Mouse (Mus musculus) lung, embryonic 14.5 days (tissue): ENCODE measurements at regions not wholly inside any gene's neighbourhood (a gene's known extent, or its start where the extent isn't known, plus 50 kb on each side); places are given as distances from the start of the nearest gene placed in this dataset.
A peak's percentile ranks its signal among the peaks of the same experiment; 100 is the strongest.
"Not testable (repeated sequence)": the region's sequence is repeated elsewhere in the genome, so short reads cannot be mapped to it uniquely, and the experiment has no call there.

Experiments used
- ATAC-seq: fragments of 200-750 bp; cut with Nextera tagmentation; 2 replicates; pipeline ENCODE4 v1.8.0; 2017; ENCODE audit warnings: mild to moderate bottlenecking, moderate TSS enrichment, moderate library complexity; ENCODE audit not compliant: insufficient read depth
- DNase-seq: peaks from one replicate; pipeline ENCODE4 v3.0.0-alpha.2; 2015
- H3K27ac ChIP-seq: fragments of 300-500 bp; sonication (generic); 2 replicates; pipeline ENCODE4 v1.5.1; 2014; ENCODE audit warnings: low read depth, mild to moderate bottlenecking, moderate library complexity
- H3K27me3 ChIP-seq: fragments of 300-500 bp; sonication (generic); 2 replicates; pipeline ENCODE4 v1.6.1; 2014; ENCODE audit warnings: low read length, control low read depth; ENCODE audit not compliant: insufficient read depth
- H3K36me3 ChIP-seq: fragments of 300-500 bp; sonication (generic); 2 replicates; pipeline ENCODE4 v1.6.1; 2014; ENCODE audit warnings: control low read depth; ENCODE audit not compliant: insufficient read depth
- H3K4me1 ChIP-seq: fragments of 300-500 bp; sonication (generic); 2 replicates; pipeline ENCODE4 v1.6.1; 2014; ENCODE audit warnings: antibody characterized with exemption, control low read depth; ENCODE audit not compliant: insufficient read depth
- H3K4me2 ChIP-seq: fragments of 300-500 bp; sonication (generic); 2 replicates; pipeline ENCODE4 v1.6.1; 2014; ENCODE audit warnings: mild to moderate bottlenecking
- H3K4me3 ChIP-seq: fragments of 300-500 bp; sonication (generic); 2 replicates; pipeline ENCODE4 v1.5.1; 2014; ENCODE audit warnings: low read depth, low read length
- H3K9ac ChIP-seq: fragments of 300-500 bp; sonication (generic); 2 replicates; pipeline ENCODE4 v1.6.1; 2014
- H3K9me3 ChIP-seq: fragments of 300-500 bp; sonication (generic); 2 replicates; pipeline ENCODE4 v1.6.1; 2016; ENCODE audit warnings: low read depth, low read length, control low read depth
- CTCF ChIP-seq: IDR thresholded peaks from 2 replicates; pipeline ENCODE4 v1.5.1; 2016; ENCODE audit warnings: antibody characterized with exemption, low read depth
- WGBS: fragments of 180-500 bp; shearing (Covaris S2); extraction: QIAGEN DNeasy Blood & Tissue Kit; methylation state at CpG from one replicate; pipeline ENCODE4 v1.1.7; 2014; 5-methylcytosine and 5-hydroxymethylcytosine counted together

DNA sequence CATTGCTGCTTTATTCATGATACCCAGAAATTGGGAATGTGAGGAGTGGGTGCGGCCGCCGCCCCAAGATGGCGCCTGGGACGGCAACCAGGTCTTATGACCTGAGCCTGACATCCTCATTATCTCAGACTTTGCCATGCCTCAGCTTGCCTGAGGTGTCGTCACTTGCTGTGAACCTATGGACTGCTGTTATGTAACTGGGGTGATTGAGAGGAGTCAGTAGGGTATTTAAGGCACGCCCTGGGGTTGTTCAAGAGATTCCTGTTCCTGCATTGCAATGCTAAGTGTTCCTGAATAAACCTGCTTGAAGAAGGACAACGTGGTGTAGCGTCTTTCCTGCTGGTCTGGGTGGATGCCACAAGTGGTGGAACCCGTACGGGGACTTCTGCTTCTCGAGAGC lies 211.4 kb upstream of the Pou3f2 start:
- no peaks in the 10 kb centered on the region for H3K4me1 ChIP-seq
- H3K9ac ChIP-seq: no peak overlapping the region
- no peaks in the 10 kb centered on the region for H3K9me3 ChIP-seq
- H3K27me3 ChIP-seq: no peaks in the 10 kb centered on the region
- no peak overlapping the region for H3K4me2 ChIP-seq
- no peak for ATAC-seq
- no peak for TF ChIP-seq CTCF
- DNase-seq: no peak
- H3K4me3 ChIP-seq: no peak overlapping the region
- H3K27ac ChIP-seq: no peak overlapping the region
- 89% methylated on average over 12 of the region's 12 CpGs for WGBS
- H3K36me3 ChIP-seq: no peaks in the 10 kb centered on the region

- Histone ChIP-seq H3K36me3 (no peaks in the 10 kb centered on the region), H3K27ac (no peak overlapping the region), H3K4me1 (no peaks in the 10 kb centered on the region), H3K4me2 (no peak overlapping the region), H3K9me3 (no peaks in the 10 kb centered on the region), H3K27me3 (no peaks in the 10 kb centered on the region), H3K4me3 (no peak overlapping the region), H3K9ac (no peak overlapping the region)
- no peak for TF ChIP-seq CTCF
- DNase-seq: no peak
- WGBS: 5% methylated on average over 7 of the region's 7 CpGs
- ATAC-seq: no peak
Observed at GRCm38 (mm10) chr4:22667733-22668381, 179.7 kb upstream of the Pou3f2 start.

DNA sequence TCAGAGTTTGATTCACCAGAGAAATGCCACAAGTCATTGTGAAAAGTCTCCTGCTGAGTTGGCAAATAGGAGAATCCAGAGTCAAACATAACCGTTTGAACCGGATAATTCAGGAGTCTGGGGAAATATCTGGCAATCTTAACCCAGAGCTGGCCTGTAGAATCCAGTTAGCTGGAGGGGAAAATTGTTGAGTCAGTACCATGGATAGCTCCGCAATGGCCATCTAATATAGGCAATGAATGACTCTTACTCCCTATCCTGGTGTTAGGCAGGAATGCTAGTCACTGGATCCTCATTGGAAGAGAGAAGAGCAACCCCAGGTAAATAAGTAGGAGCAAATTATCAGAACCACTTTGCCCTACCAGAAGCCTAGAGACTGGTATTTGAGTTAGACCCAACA lies 157.4 kb upstream of the Pou3f2 start:
- H3K4me2 ChIP-seq: no peak overlapping the region
- H3K27ac ChIP-seq: no peak overlapping the region
- H3K4me3 ChIP-seq: no peak overlapping the region
- 53% methylated on average over 3 of the region's 3 CpGs for WGBS
- peak; percentile 73 for DNase-seq
- H3K36me3 ChIP-seq: no peaks in the 10 kb centered on the region
- no peak overlapping the region for H3K9ac ChIP-seq
- H3K4me1 ChIP-seq: no peaks in the 10 kb centered on the region
- H3K9me3 ChIP-seq: no peaks in the 10 kb centered on the region
- ATAC-seq: no peak
- TF ChIP-seq CTCF: no peak
- no peaks in the 10 kb centered on the region for H3K27me3 ChIP-seq

- DNase-seq (no peak), ATAC-seq (no peak)
- H3K4me3 ChIP-seq: no peak overlapping the region
- H3K9me3 ChIP-seq: no peaks in the 10 kb centered on the region
- no peak overlapping the region for H3K4me2 ChIP-seq
- no peak for TF ChIP-seq CTCF
- WGBS: 64% methylated on average over 2 of the region's 2 CpGs
- H3K4me1 ChIP-seq: no peaks in the 10 kb centered on the region
- no peaks in the 10 kb centered on the region for H3K36me3 ChIP-seq
- no peak overlapping the region for H3K9ac ChIP-seq
- H3K27ac ChIP-seq: no peak overlapping the region
- H3K27me3 ChIP-seq: no peaks in the 10 kb centered on the region
Observed at GRCm38 (mm10) chr4:22608922-22609321, 120.8 kb upstream of the Pou3f2 start.

DNA sequence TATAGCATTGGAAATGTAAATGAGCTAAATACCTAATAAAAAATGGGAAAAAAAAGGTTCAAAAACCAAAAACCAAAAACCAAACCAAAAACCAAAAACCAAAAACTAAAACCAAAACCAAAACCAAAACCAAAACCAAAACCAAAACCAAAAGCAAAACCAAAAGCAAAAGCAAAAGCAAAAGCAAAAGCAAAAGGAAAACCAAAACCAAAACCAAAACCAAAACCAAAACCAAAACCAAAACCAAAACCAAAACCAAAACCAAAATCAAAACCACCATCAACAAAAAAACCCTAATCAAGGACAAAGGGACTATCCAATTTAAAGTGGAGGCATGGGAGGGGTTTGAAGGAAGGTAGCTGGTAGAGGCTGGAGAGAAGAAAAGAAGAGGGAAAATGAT lies 114.0 kb upstream of the Pou3f2 start:
- not testable (repeated sequence) for H3K27me3 ChIP-seq, H3K27ac ChIP-seq, H3K9ac ChIP-seq, H3K9me3 ChIP-seq, H3K4me2 ChIP-seq, H3K4me1 ChIP-seq, H3K4me3 ChIP-seq, DNase-seq, ATAC-seq, H3K36me3 ChIP-seq

DNA sequence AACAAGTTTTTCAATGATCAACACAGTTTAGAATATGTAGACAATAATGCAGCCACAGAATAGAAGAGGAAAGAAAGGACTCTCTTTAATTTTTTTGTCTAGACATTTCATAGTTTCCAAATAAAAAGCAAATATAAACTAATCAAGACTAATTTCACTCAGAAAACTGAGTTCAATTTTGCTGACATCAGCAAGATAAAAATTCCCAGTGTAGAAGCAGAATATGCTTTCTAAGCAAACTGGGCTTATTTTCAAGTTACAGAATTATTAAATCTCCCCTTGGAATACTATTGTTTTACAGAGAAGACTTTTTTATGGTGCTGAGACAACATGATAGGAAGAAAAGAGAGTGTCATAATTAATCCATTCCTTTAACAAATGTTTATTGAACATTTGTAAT lies 99.0 kb upstream of the Pou3f2 start:
- Histone ChIP-seq H3K36me3 (no peaks in the 10 kb centered on the region), H3K27ac (no peak overlapping the region), H3K9ac (no peak overlapping the region), H3K4me2 (no peak overlapping the region), H3K4me1 (no peaks in the 10 kb centered on the region), H3K9me3 (no peaks in the 10 kb centered on the region), H3K27me3 (no peaks in the 10 kb centered on the region), H3K4me3 (no peak overlapping the region)
- DNase-seq (no peak), ATAC-seq (no peak)
- TF ChIP-seq CTCF: no peak

DNA sequence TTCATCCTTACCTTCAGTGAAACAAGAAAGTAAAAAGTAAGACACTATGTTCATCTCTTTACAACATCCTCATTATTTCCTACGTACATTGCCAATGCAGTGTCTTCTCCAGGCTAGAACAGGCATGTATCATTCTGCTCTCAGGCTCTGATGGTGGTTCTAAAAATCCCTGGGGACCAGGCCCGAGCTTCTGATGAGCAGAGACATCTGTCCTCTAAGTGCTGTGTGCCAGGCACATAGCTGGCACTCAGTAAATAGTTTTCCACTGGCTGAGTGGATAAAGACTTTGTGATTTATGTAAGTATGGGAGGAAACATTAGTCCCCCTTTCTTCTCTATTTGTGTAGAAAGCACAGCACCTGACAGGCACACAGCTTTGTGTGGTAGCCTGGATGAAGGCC lies 77.8 kb upstream of the Pou3f2 start:
- Histone ChIP-seq H3K27me3 (no peaks in the 10 kb centered on the region), H3K9me3 (no peaks in the 10 kb centered on the region), H3K9ac (no peak overlapping the region), H3K4me3 (no peak overlapping the region), H3K4me1 (no peaks in the 10 kb centered on the region), H3K36me3 (no peaks in the 10 kb centered on the region), H3K27ac (no peak overlapping the region), H3K4me2 (no peak overlapping the region)
- WGBS: 68% methylated on average over 2 of the region's 2 CpGs
- ATAC-seq: no peak
- no peak for DNase-seq
- TF ChIP-seq CTCF: no peak

DNA sequence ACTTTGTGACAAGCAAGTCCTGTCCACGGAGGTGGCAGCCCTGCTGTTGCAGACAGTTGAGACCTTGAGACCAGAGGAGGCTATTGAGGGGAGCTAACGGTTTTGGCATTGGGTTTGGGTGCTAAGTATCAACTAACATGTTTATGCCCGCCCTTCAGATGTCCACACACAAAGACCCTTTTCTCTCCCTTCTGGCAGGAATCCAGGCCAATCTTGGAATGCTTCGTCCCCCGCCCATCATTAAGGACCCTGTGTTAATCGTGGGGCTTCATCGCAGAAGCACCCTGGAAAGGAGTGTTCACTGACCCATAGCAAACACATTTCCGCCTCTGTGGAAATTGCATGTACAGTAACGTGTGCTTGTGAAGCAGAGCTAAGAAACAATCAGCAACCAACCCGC lies 76.4 kb upstream of the Pou3f2 start:
- no peaks in the 10 kb centered on the region for H3K27me3 ChIP-seq
- no peaks in the 10 kb centered on the region for H3K9me3 ChIP-seq
- H3K9ac ChIP-seq: no peak overlapping the region
- 58% methylated on average over 10 of the region's 10 CpGs for WGBS
- no peak overlapping the region for H3K4me3 ChIP-seq
- no peak overlapping the region for H3K4me2 ChIP-seq
- ATAC-seq (no peak), DNase-seq (no peak)
- H3K36me3 ChIP-seq: no peaks in the 10 kb centered on the region
- no peak overlapping the region for H3K27ac ChIP-seq
- no peaks in the 10 kb centered on the region for H3K4me1 ChIP-seq
- TF ChIP-seq CTCF: no peak
